Mouse (Mus musculus) Muller cell, postnatal 12 days (primary cell): Measurements from ENCODE around the gene Atad3a.
"Not testable (repeated sequence)": the region's sequence is repeated elsewhere in the genome, so short reads cannot be mapped to it uniquely, and the experiment has no call there.

ENCODE experiments used
- DNase-seq: peaks from one replicate; pipeline ENCODE4 v3.0.0-alpha.2; 2015; ENCODE audit errors: inconsistent ontology term

Gene Atad3a

GRCm38 (mm10) chr4:155774971-155775740 lies 14.3 kb upstream of the Atad3a start:
- peak; percentile 42 for DNase-seq

- peak; percentile 93 for DNase-seq
These were observed 13.4 kb upstream of the Atad3a start, which contains the start of gene Vwa1 for GRCm38 (mm10) chr4:155774280-155774754. Gene Vwa1 (minus strand): TSS chr4:155774698.

DNA sequence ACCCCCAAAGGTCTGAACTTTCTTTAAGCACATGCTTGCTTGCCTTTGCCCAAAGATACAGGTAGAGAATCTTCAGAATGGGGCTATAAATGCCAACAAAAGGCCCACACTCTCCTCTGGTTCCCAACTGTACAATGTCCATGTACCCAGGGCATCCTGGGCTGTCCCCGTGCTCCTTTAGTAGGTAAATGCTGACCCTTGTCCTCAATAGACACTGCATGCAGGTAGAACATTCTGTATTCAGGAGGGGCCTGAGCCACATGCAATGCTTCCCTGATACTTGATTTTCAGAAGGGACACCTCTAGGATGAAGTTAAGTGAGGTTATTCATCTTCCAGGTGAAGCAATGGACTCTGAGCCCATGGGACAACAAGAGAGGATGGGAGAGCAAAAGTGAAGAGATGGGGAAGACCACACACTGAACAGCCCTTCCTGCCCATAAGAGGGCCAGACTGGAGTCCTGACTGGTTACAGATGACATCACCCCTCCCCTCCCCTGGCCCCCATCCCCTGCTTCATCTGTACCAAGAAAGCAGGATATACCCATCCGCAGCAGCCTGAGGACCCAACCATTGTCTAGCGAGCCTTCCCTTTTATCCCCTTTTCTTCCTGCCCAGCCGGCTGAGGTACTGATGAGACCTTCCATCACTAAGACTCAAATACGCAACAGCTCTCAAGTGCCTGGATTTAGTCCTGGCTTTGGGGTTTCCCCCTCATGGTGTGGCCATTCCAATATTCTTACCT lies 12.6 kb upstream of the Atad3a start:
- DNase-seq: no peak

DNA sequence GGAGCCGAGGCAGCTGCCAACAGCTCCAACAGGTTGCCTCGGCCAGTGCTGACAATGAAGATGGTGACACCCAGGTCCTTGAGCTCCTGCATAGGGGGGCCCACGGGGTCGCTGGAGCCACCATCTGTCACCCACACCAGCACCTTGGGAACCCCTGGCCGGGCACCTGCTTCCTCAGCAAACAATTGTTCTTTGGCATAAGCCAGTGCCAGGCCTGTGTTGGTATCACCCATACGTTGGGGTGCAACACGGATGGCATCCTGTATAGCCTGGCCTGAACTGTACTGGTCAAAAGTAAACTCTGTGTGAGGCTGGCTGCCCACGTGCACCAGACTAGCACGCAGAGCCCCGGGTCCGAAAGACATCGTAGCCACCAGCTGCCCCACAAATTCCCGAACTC lies 11.9 kb upstream of the Atad3a start:
- DNase-seq: no peak

DNA sequence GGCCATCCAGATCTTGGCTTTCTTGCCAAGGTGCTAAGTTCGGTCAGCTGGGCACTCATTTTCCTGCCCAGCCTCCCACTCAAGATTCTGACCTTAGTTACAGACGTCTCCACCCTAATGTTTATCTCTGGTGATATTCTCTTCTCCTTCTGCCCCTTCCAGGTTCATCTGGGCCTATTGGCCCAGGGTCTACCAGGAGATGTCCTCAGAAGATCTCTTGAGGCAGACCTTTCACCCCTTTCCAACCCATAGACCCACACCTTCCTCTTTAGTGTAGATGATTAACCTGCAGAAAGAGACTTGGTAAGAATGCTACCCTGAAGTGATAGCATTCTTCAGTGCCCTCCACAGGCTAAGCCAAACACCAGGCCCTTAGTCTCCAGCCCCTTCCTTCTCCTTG lies 10.8 kb upstream of the Atad3a start:
- no peak for DNase-seq

DNA sequence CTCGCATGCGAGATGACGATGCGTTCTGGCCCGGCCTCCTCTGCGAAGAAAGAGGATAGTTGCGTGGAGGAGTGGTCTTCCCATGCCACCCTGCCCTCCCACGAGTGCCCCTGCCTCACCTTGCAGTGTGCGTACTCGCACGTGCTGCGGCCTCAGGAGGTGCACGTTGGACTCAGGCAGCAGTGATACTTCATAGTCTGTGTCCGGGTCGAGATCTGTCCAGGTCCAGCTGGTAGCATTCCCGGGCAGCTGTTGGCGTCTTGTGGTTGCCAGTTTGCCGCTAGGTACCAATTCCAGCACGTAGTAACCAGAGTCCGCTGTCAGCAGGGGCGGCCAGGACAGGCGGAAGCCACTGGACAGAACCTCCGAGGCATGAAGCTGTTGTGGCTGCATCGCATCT lies 9.7 kb upstream of the Atad3a start:
- DNase-seq: peak; percentile 11

- peak; percentile 90 for DNase-seq
These were observed 9.1 kb upstream of the Atad3a start for GRCm38 (mm10) chr4:155769880-155770512.

- no peak for DNase-seq
These were observed 8.6 kb upstream of the Atad3a start for GRCm38 (mm10) chr4:155769496-155769879.

GRCm38 (mm10) chr4:155762357-155762756 lies 1.5 kb upstream of the Atad3a start:
- no peak for DNase-seq

GRCm38 (mm10) chr4:155761356-155762099 lies 635 bp upstream of the Atad3a start:
- DNase-seq: no peak

- no peak for DNase-seq
These were observed 856 bp downstream of the Atad3a start for GRCm38 (mm10) chr4:155759862-155760612.

- no peak for DNase-seq
These were observed 3.9 kb downstream of the Atad3a start for GRCm38 (mm10) chr4:155757011-155757410.

- no peak for DNase-seq
These were observed 14.1 kb downstream of the Atad3a start for GRCm38 (mm10) chr4:155746575-155747490.

GRCm38 (mm10) chr4:155746036-155746548 lies 14.8 kb downstream of the Atad3a start:
- no peak for DNase-seq

DNA sequence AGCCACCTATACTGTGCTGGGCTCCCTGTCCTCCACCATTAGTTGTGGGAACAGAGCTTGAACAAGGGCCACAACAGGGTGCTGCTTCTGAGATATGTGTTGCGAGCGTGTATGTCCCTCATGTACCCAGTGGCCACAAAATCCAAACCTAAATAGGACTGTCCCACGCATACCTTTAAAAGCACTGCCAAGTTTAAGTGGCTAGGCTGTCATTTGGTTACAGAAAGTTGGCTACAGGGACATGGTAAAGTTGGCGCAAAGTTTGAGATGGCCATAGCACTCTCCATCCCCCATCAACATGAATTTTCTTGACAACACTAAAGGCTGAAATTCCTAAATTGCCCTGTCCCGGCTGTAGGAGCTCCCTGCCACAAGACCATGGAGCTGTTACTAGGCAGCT lies 15.8 kb downstream of the Atad3a start:
- no peak for DNase-seq

- no peak for DNase-seq
These were observed 16.4 kb downstream of the Atad3a start for GRCm38 (mm10) chr4:155744474-155744873.

DNA sequence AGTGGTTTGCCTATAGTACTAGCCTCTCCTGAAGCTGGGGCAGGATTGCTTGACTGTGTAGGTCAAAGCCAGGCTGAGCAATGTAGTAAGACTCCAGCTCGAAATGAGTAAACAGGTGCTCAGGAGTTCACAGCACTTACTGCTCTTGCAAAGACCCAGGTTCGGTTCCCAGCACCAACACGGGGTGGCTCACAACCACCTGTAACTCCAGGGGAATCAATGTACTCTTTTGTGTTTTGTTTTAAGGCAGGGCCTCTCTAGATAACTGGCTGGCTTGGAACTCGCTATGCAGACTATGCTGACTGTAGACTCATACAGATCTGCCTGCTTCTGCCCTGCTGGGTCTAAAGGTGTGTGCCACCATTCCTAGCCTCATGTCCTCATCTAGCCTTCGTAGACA lies 18.2 kb downstream of the Atad3a start:
- DNase-seq: no peak

DNA sequence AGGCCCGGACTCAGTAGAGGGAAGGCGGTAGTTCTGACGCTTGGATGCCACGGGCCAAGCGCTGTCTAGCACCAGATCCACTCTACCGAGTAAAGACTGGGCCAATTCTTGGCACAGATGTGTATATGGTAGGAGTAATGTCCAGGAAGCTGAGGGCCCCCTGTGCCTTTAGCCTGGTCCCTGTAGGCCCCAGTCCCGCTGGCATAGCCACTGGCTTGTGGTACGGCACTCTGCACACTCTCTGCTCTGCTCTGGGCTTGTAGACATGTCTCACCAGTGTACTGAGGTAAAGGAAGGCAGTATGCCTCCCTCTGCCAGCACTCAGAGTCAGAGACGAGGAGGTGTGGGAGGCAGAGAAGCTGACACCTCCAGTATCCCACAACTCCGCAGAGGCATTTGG lies 20.2 kb downstream of the Atad3a start:
- not testable (repeated sequence) for DNase-seq

DNA sequence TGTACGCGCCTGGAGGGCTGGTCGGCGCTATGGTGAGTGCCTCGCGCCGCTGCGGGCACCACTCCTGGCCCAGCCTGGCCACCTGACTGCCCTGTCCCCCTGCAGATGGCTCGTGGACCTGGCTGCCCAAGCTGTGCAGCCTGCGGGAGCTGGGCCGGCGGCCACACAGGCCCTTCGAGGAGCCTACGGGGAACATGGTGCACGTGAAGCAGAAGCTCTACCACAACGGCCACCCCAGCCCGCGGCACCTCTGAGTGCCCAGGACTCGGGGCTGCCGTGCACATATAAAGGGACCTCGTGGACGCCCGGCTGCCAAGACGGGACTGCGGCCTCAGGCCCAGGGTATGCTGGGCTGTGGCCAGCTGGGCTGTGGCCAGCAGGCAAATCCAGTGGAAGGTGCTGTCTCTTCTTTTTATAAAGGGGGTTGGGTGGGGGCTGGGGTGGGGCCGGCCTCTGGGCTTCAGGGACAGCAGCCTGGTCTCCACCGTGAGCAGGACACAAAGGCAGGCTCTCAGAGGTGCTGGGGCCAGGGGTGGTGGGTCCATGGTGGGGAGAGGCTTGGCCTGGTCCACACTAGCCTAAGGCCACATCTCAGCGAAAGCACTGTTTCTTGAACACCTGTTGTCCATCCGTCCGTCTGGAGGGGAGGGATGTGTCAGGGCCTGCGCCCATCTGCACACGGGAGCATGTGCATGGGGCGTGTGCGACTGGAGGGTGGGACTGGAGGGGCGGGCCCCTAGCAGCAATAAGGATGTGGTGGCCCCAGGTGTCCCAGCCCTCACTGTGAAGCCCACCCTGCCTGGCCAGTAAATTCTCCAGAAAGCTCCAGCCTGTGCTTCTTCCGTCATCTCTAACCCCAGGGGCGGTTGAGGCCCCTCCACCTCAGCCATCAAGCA lies 20.9 kb downstream of the Atad3a start:
- no peak for DNase-seq
